Mouse (Mus musculus): ENCODE measurements at regions not wholly inside any gene's neighbourhood (a gene's known extent, or its start where the extent isn't known, plus 50 kb on each side); places are given as distances from the start of the nearest gene placed in this dataset.

DNA sequence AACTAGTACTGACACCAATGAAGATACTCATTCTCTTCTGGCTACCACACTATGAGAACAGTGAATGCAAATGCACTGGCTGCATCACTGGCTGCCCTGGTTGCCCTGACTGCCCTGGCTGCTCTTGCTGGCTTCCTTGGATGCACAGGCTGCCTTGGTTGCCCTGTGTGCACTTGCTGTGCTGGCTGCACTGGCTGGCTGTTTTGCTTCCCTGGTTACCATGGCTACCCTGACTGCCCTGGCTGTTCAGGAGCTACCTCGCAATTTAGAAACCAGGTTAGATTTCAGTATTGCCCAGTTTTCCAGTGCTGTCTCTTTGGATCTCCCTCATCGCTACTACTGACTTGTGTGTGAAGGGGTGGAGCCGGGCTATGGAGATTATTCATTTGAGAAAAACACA is 175.7 kb downstream of the Fat4 start:
- no peak for DNase-seq (ENCODE audit: low spot score)

DNA sequence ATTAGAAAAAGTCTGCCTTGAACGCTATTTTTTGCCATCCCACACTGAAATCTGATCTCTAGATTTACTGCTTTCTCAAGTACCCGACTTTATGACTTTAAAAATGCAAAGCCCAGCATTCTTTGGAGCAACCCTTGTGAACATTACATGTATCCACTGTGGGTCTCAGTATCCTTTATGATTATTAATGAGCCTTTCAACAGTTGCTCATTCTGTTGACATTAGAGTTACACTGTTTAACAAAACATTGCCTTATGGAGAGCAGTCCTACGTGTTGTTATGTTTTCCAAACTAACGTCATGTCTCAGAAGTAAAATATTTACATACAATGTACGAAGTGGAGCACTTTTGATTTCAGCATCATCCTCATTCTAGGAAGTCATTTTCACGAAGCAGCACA is 178.7 kb downstream of the Fat4 start:
- DNase-seq (ENCODE audit: low spot score) = no peak

DNA sequence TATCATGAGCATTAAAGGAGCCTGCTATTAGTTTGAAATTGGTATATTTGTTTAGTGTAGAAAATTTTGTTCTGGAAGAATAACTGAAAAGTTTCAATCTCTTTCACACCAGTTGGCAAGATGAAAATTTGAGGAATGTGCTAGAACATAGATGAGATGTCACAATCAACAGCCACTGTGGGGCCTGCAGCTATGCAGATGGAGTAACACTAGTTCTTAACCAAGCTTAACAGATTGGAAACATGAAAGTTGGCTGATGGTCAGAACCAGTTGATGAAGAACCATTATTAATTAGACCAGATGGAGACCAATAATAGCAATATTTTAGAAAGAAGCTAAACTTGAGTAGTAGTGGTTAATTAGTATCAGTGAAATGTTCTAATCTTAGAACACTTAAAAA is 182.3 kb downstream of the Fat4 start:
- DNase-seq (ENCODE audit: low spot score) = no peak

DNA sequence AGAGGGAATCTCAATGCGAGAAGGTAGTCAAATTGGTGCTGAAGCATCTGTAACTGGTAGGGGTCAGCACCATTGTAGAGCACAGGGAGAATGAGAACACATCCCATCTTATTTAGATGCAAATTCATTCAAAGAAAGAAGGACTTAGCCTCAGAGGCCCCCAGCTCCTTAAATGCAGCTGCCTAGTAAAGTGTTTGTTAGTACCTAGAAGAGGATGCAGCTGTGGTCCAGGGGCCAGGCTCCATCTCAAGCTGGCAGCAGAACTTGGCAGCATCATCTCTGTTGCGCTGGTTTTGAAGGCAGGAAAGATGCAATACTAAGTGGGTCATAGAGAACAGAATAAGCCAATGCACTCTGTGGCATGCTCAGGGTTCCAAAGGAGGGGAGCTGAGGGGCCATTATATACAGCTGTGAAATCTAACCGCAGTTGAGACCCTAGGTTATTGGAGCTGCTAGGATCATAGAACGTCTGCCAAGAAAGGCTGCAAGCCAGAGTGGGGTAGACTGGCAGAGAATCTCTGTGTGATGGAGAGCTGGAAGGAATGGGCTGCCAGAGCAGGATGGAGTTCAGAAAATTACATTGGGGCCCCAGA is 196.0 kb downstream of the Fat4 start:
- DNase-seq (ENCODE audit: low spot score) = no peak

DNA sequence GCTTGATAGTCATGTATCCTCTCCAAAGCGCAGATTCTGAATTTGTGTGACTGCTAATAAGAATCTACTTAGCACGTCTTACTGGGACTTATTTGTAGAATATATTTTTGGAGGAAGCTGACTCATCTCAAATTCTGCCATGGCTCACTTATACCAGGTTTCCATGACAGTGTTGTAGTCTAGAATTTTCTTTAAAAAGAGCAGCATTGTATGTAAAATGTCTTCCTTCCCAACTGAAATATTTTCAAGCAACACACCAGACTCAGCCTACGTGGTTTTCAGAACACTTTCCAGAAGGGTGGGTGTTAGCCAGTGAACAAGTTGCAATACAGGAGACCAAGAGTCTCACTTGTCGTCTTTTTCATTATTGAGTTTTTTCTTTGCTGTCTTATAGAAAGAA is 202.2 kb downstream of the Fat4 start:
- no peak for DNase-seq (ENCODE audit: low spot score)

DNA sequence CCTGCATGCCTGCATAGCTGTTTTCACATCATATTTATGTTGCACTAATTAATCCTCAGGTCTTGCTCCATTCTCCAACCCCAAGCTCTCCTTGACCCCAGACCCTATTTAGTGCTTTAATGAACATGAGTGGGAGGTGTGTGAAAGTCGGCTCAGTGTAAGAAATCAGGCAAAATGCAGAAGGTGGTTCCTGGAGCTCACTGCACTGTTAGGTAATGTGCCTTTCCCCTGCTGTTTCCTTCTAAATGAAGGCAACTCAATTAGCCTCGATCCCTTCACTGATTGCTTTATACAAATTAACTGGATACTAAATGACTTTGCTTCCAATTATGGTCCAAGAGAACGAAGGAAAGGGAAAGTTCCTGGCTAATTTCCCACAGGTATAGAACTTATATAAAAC is 215.6 kb downstream of the Fat4 start:
- DNase-seq (ENCODE audit: low spot score) = no peak

DNA sequence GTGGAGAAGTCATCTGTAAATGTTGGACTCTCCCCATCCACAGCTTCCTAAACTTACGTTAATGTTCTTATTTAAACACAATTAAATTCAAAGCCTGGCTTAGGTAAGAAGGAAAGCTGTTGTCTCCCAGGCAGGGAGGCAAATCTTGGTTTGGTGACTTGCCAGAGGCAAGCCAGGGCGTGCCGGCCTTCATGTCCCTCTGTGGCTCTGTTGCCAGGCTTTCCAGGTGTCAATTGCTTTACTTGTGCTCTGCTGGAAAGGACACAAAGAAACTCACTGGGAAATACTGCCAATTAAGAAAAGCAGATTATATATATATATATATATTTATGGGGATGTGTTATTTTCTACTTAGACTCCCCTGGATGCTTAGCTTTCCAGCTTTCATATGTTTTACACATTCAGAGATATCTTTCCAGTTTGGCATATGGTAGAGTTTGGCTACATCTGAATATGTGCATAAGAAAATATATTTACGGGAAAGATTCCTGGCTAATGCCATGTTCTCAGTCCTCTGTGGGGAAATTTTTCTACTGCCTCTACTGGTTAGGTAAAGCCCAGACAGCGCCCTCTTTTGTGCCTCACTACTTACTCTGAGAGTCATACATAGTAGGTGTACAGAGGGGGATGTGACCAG is 223.1 kb downstream of the Fat4 start:
- no peak for DNase-seq (ENCODE audit: low spot score)

DNA sequence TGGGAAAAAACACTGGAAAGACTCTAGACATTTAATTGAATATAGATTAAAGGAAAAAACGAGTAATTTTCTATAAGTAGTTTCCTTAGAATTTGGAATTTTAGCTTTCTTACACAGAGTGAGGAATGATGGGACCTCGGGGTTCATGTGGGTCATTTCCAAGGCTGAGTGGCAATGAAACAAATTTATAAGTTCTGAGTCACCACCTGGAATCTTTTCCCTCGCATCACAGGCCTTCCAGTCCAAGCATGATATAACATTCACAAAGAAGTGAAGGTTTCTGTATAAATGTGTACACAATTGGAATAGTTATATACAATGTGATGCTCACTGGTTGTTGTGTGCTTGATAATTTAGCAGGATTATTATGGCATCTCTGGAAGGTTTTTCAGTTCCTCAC is 227.3 kb downstream of the Fat4 start:
- no peak for DNase-seq (ENCODE audit: low spot score)

DNA sequence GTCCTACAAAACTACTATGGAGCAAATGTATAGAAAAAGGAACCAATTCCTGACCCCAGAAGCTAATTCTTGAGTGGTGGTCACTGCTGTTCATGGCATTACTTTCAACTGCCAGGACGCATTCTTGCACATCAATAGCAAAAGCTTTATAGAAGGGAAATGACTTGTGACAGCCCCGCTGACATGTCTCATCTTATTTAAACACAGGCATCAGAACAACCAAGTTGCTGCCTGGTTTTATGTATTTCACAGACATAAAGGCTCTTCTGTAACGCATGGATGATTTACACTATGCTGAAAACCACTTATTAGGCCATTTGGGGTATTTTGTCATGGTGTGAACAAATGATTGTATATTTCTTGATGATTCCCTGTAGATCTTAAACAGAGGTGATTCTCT is 228.1 kb downstream of the Fat4 start:
- DNase-seq (ENCODE audit: low spot score) = no peak

DNA sequence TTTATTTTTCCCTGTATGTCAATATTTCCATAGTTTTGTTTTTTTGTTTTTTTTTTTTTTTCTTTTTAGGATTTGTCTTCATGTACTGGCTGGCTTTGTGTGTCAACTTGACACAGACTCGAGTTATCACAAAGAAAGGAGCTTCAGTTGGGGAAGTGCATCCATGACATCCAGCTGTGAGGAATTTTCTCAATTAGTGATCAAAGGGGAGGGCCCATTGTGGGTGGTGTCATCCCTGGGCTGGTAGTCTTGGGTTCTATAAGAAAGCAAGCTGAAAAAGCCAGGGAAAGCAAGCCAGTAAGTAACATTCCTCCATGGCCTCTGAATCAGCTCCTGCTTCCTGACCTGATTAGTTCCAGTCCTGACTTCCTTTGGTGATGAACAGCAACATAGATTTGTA is 228.7 kb downstream of the Fat4 start:
- DNase-seq (ENCODE audit: low spot score) = no peak

DNA sequence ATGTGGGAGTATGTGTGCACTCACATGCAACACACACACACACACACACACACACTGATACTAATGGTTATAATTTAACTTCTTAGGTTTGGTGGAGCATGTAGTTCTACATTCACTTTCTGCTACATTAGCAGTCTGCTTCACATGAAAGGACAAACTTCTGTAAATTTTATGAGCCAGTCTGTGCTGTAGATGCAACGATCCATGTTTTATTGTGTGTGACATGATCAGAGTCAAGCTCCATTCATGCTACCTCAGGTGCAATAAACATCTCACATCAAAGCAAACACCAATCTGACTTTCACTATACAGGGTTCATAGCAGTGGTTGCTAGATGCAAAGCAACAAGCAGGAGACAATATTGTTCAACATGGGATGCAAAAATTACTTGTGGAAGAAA is 235.5 kb downstream of the Fat4 start:
- DNase-seq (ENCODE audit: low spot score) = no peak

DNA sequence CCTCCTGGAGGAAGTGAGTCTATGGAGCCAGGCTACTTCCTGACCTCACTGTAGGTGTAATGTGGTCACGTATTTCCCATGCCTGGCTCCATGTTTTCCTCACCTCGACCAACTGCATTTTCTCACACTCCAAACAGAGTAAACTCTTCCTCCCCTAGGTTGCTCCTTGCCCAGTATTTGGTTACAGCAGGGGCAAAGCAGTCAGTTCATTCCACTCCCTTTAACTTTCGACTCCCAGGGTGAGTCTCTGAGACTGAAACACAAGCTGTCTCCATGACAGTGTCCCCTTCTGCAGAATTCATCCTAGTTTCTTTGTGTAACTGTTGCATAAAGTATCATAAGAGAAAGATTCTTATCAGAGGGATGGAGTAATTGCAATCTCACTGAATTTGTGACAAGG is 243.8 kb downstream of the Fat4 start:
- no peak for DNase-seq (ENCODE audit: low spot score)

DNA sequence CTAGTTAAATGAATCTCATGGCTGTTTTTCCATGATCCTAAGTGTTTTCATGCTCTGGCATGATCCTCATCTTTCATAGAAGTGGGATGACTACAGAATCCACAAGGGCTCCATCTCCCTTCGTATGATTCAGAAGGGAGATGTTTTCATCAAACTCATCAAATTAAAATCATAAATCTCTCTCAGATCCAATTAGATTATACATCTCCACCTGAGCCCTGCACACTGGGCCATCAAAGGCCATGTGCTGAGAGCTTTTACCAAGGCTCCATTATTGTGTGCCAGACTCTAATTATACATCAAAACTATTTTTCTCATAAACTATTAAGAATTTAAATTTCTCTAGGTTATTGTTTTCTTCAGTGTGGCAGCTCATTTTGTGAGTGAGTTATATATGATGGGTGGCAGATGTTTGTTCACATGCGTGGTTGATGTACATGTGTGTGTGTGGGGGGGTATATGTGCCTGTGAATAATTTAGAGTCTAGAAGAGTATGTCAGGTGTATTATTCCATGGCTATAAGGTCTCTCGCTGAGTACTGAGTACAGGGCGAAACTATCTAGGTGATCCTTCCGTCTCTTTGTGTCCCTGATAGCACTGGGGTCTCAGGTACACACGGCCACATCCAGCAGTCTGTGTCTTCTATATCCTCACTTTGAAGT is 278.4 kb downstream of the Fat4 start:
- DNase-seq (ENCODE audit: low spot score) = no peak

DNA sequence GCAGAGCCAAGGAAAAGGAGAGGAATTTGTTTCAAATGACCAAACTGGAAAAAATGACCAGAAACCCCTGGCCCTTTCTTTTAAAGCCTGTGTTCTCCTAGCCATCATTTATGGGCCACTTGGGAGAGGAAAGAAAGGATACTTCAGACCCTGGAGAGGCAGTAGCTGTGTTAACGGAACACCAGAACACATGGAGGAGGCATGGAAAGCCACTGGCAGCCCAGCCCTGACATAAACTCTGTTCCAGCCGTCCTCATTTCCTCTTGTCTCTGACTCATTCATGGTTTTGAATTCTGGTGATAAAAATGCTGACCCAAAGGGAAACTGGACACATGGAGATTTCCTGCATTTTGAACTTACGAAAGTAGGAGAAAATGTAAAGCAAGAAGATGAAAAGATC is 295.9 kb downstream of the Fat4 start:
- no peak for DNase-seq (ENCODE audit: low spot score)

DNA sequence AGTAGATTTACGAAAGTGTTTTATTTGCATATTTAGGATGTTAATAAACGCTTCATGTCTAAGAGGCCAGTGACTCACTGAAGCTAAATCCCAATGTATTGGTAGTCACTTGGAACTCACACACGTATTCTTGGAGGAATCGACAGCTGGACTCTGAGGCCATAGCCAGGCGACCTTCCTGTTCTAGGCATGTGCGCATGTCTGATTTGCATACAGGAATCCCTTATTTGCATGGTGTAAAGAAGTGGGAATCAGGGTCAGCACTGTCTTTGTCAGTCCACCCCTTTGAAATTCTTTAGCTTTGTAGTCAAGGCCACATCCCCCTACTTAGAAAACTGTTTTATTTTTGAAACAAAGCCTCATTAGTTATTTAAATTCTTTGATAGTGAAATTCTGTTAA is 308.4 kb downstream of the Fat4 start:
- no peak for DNase-seq (ENCODE audit: low spot score)

DNA sequence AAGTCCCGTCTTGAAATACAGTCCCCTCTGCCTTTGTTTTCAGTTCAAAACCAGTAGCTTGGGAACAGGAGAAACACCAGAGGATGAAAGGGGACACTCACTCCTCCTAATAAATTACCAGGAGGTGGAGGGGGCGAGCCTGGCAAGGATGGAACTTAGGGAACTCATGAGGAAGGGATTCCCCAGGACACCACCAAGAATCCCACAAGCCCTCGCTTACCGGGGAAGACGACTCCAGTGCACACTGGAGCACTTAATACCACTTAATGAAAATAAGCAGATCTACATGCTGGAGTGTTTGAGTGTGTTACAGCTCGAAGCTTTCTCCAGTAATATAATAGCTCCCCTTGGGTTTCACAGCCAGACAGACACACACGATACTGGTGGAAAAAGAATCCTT is 315.9 kb downstream of the Fat4 start:
- DNase-seq (ENCODE audit: low spot score) = no peak

DNA sequence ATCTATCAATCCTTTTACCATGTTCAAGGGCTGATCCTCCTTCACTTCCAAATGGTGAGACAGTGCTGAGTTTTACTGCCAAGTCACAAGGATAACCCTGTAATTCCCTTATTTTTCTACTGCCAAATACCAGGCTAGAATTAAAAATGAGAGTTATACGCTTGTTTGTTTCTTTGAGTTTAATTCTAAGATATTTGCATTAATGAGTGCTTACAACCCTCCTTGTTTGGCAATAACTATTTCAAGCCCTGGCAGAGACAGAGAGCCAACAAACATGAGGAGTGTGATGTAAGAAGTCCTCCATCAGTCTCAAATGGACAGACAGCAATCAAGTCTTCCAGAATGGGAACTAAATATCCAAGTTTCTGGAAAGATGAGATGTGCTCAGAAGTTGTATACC is 321.9 kb downstream of the Fat4 start:
- DNase-seq (ENCODE audit: low spot score) = no peak

DNA sequence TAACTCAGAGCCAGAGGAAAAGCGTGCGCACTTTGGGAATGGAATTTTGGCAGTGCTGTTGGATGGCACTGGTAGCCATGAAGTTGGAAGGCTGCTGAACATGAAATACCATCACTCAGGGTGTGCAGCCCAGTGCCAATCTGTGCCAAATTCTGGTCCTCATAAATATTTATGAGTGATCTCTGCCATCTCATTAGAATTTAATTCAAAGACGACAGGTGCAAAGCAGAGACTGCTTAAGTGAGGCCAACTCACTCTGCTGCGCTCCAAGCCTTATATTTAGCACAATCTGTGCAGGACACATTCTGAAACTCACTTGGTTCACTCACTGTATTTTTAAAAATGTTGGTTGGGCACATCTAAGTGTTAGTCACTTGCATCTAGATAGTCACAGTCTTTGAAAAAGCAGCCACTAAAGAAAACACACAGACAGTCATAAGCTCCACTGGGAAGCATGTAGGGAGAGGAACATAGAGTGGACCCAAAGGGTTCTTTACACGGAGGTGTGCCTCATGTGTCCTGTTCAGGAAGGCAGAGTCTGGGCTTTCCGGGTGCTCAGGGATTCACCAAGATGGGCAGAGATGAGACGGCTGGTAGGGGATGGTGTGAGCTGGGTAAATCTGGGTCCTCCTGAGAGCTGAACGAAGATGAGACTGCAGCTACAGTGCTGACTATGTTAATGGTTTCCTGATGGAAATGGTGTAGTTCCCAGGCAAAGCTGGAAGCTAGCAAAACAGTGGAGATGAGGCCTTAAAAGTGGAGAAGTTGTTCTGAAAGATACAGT is 322.8 kb downstream of the Fat4 start:
- no peak for DNase-seq (ENCODE audit: low spot score)

DNA sequence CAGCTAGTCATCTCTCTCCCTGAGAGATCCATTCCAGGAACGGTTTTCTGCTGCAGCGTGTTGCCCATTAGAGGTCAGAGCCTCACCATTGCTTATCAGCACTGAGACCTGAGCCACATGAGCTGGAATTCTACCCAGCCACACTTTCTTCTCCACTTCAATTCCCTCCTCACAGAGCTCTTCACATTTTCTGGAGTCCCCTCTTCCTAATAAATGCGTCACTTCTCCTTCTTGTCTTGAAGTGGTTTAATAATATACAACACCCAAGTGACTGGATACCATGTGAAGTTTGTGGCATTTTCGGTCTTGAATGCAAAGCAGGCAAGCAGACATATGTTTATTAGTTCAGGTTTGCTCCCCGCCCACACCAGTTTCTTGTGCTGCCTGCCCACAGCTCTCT is 324.9 kb downstream of the Fat4 start:
- no peak for DNase-seq (ENCODE audit: low spot score)

DNA sequence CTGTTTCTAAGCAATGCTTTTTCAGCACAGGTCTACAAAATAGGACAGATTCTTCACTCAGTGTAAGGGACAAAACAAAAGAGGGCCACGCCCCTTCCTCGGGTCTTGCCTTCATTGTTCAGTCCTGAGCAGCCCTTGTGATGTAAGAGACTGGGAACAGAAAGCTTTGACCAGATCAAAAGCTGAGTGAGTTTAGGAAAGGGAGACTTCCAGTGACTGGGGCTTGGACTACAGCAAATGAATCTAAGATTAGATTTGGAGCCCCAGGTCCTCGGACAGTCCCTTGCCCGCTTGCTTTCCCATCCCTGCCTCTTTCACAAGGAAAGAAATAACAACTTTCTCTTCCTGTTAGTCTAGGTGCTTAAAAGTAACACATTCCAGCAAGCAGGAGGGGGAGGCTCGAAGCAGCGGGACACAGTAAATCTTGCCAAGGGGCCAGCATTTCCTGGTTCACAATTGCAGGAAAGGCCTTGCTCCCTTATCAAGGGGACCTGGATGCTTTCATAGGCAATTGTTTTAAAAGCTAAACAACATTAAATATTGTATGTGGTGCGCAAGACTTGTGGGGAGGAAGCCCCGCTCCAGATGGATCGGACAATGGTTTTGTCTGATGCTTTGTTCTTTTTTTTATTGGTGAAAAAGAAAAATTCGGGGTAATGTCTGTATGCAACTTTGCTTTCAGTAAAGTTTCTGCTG is 333.4 kb downstream of the Fat4 start:
- no peak for DNase-seq (ENCODE audit: low spot score)

DNA sequence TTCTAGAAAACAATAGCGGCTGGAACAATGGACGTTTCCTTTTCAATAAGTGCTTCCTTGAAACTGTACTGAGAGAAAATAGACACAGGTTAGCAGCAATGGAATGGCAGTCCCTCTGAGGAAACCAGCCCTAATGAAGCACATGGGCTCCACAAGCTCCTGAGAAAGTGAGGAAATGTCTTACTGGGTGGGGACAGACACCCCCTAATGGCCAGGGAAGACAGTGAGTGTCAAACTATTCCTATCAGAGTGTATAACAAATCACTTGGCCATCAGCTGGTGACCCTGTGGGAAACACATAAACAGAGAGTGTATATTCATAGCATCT is 333.9 kb downstream of the Fat4 start:
- no peak for DNase-seq (ENCODE audit: low spot score)

DNA sequence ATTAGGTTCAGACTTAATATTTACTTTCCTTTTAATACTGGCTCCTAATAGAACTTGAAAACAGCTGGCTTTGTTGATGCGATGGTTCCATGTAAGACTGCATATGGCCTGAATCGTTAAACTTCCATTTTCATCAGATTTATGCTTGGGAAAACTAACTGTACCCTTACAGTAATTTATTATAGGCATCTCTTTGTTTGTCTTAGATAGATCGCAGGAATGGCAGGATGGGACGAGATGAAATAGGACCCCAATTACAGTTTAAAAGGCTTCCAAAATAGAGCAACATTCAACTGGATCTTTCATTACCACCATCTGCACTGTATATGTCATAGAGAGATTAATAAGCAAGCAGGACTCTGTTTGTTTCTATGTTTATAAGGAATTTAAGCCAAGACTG is 335.3 kb downstream of the Fat4 start:
- DNase-seq (ENCODE audit: low spot score) = no peak

DNA sequence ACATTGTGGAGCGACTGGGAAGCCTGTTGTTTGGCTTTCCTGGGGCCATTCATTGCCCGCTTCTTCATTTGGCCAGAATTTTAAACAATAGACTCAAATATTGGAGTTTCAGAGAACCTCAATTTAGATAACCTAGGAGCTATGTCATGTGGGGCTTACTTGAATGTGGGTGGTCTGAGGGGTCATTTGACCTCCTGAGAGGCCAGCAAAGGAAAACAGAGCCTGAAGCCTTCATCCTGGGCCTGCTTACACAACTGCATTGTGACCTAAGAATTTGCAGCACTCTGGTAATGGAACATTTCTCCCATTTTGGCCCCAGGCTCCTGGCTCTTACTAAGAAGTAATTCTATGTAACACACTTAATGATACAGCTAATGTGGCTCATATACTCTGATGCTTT is 348.2 kb downstream of the Fat4 start:
- no peak for DNase-seq (ENCODE audit: low spot score)

All from c-Kit-positive CD71-positive TER-119-positive erythroid progenitor cells, embryonic 14.5 days (primary cell).